Mouse (Mus musculus) spleen, adult 2 months (tissue): ENCODE results near the gene Ppp1r12a.

Source experiments
- CTCF ChIP-seq: fragments of 200-500 bp; IDR thresholded peaks from 2 replicates; pipeline ENCODE4 v1.5.1; 2011; ENCODE audit warnings: mild to moderate bottlenecking, inconsistent platforms; ENCODE audit not compliant: insufficient read depth, insufficient read length, insufficient replicate concordance; ENCODE audit errors: extremely low read depth
- POLR2A ChIP-seq: fragments of 200-500 bp; IDR thresholded peaks from 2 replicates; pipeline ENCODE4 v1.6.1; 2011; ENCODE audit warnings: low read depth, low read length, inconsistent platforms

DNA sequence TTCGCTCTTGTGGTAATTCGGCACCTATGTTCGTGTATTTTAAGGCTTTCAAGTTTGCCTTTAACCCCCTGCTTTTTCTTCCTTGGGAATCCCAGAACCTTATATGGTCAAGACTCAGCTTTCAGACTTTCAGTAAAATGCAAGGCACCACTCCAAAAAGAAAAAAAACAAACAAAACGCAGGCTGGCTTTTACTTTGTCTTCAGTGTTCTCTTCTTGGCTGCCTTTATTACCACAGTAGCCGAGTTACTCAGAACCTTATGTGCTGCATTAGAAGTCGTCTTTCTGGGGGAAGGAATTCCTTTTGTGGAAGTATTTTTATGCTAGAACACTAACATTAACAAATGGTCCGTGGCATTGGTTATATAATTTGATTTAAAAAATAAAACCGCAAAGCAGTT is 22.8 kb downstream of the Ppp1r12a start:
- TF ChIP-seq CTCF (no peak), POLR2A (no peak)
